Mouse (Mus musculus) embryonic facial prominence, embryonic 10.5 days (tissue): ENCODE measurements at regions not wholly inside any gene's neighbourhood (a gene's known extent, or its start where the extent isn't known, plus 50 kb on each side); places are given as distances from the start of the nearest gene placed in this dataset.

ENCODE experiments used
- DNase-seq: peaks from one replicate; pipeline ENCODE4 v3.0.0-alpha.2; 2017; ENCODE audit warnings: low spot score
- H3K27ac ChIP-seq: fragments of 300-500 bp; sonication (generic); replicated peaks from 2 replicates; pipeline ENCODE4 v1.5.1; 2016; ENCODE audit warnings: mild to moderate bottlenecking
- H3K27me3 ChIP-seq: fragments of 300-500 bp; sonication (generic); replicated peaks from 2 replicates; pipeline ENCODE4 v1.6.1; 2016; ENCODE audit warnings: low read depth, mild to moderate bottlenecking; ENCODE audit not compliant: poor library complexity, severe bottlenecking
- H3K36me3 ChIP-seq: fragments of 300-500 bp; sonication (generic); replicated peaks from 2 replicates; pipeline ENCODE4 v1.6.1; 2016; ENCODE audit warnings: mild to moderate bottlenecking, moderate library complexity
- H3K4me1 ChIP-seq: fragments of 300-500 bp; sonication (generic); 2 replicates; pipeline ENCODE4 v1.6.1; 2016
- H3K4me3 ChIP-seq: fragments of 300-500 bp; sonication (generic); 2 replicates; pipeline ENCODE4 v1.5.1; 2016; ENCODE audit warnings: mild to moderate bottlenecking, moderate library complexity
- H3K9me3 ChIP-seq: fragments of 300-500 bp; sonication (generic); 2 replicates; pipeline ENCODE4 v1.6.1; 2016; ENCODE audit warnings: mild to moderate bottlenecking
- WGBS: fragments of 180-500 bp; shearing (Covaris S2); methylation state at CpG from one replicate; pipeline ENCODE4 v1.1.7; 2016; 5-methylcytosine and 5-hydroxymethylcytosine counted together

DNA sequence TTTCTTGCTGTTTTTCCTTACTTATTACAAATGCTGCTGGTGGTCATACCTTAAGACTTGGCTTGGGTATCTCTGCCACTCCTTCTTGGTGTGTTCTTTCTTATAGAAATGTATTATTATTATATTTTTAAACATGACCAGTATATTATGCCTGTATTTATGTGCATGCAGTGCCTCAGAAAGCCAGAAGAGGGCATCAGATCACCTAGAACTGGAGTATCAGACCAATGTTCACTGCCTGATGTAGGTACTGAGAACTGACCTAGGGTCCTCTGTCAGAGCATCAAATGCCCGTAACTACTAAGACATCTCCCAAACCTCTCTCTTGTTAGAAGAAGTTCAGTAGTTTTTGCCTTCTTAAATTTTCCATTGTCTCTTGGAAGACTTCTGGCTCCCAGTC lies 380.7 kb downstream of the Zfp619 start:
- 96% methylated on average over 1 of the region's 1 CpGs for WGBS
- Histone ChIP-seq H3K27ac (no peak overlapping the region), H3K36me3 (no peaks in the 10 kb centered on the region), H3K9me3 (no peaks in the 10 kb centered on the region), H3K4me1 (no peaks in the 10 kb centered on the region), H3K27me3 (no peaks in the 10 kb centered on the region), H3K4me3 (no peak overlapping the region)
- DNase-seq: no peak

DNA sequence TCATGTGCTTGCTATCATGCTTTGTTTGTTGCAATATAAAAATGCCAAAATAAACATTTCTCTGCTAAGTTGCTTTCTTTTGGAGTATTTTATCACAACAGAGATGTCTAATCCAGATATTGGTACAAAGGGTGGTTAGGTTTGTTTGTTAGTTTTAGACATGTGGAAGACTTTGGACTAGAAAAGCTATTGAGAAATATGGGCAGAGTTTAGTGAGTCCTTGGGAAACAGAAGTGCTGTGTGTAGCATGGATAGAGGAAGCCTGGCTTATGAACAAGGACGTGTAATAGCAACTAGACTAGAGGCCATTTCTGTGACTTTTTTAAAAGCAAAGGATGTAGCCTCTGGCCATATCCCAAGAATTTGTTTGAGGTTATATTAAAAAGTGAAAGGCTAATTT lies 416.4 kb downstream of the Zfp619 start:
- Histone ChIP-seq H3K27ac (no peak overlapping the region), H3K9me3 (no peaks in the 10 kb centered on the region), H3K4me3 (no peak overlapping the region), H3K27me3 (no peaks in the 10 kb centered on the region), H3K4me1 (no peaks in the 10 kb centered on the region), H3K36me3 (no peaks in the 10 kb centered on the region)
- no peak for DNase-seq
- WGBS: 70% methylated on average over 1 of the region's 1 CpGs

DNA sequence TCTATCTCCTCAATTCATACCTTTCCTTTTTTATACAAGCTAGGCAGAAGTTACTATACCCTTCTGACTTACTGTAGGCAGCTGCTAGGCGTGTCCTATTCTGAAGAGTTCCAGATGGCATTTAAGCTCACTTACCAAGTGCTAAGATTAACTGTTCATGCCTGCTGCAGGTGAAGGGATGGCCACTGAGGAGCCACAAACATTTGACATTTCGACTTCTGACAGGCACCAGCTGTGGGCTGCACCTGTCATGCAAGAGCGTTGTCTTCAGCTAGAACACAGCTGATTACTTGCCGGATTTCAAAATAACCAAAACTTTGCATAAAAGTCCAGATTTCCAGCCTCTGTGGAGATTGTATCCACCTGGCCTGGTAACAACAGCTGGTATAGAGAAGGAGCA lies 419.7 kb downstream of the Zfp619 start:
- Histone ChIP-seq H3K9me3 (no peaks in the 10 kb centered on the region), H3K27me3 (no peaks in the 10 kb centered on the region), H3K36me3 (no peaks in the 10 kb centered on the region), H3K4me1 (no peaks in the 10 kb centered on the region), H3K4me3 (no peak overlapping the region), H3K27ac (no peak overlapping the region)
- no peak for DNase-seq
- WGBS: 82% methylated on average over 4 of the region's 4 CpGs

DNA sequence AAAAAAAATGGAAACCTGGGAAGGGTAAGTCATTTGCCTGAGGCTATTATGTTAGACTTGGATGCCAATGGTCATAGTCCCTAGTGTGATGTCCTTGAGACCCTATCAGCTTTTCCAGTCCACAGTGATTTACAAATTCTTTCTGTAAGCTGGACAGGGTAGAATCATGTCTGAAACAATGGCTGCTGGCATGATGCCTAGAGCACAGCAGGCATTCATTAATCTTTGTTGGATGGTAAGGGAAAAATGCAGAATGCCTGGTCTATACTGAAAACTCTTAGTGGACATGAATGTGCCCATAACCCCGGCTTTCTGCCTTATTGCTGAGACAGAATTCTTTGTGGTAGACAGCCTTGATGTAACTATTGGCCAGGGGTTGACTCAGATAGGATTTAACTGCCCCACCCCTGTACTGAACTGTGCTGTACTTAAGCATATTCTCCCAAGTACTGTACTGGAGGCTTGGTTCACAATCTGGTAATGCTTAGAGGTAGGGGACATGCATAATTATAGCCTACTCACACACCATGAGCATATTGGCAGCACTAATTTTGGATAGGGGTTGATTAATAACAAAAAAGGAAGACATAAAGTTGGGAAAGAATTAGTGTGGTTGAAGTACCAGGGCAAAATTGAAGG lies 424.8 kb downstream of the Zfp619 start:
- Histone ChIP-seq H3K9me3 (no peaks in the 10 kb centered on the region), H3K27ac (no peak overlapping the region), H3K4me3 (no peak overlapping the region), H3K27me3 (no peaks in the 10 kb centered on the region), H3K36me3 (no peaks in the 10 kb centered on the region), H3K4me1 (no peaks in the 10 kb centered on the region)
- DNase-seq: no peak
- WGBS: 74% methylated on average over 1 of the region's 1 CpGs

DNA sequence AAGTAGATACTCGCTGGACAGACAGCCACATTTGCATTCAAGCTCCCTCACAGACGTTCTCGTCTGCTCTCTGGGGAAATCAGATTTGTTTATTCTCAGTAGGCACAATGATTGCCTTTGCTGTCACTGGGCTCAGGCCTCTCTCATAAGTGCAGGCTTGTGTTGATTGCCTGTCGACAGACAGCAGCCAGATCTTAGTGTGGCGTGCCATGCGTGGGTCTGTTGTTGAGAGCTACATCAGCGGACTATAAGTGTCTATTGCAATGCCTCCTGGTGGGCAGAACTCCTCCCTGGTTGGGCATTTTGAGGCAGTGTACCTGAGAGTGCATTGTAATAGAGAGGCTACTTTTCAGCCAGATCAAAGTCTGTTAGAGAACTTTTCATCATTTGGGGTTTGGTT lies 436.5 kb downstream of the Zfp619 start:
- WGBS: 64% methylated on average over 7 of the region's 7 CpGs
- no peaks in the 10 kb centered on the region for H3K4me1 ChIP-seq
- H3K4me3 ChIP-seq: no peak overlapping the region
- no peak for DNase-seq
- H3K36me3 ChIP-seq: no peaks in the 10 kb centered on the region
- H3K9me3 ChIP-seq: no peaks in the 10 kb centered on the region
- no peak overlapping the region for H3K27ac ChIP-seq
- H3K27me3 ChIP-seq: no peaks in the 10 kb centered on the region

DNA sequence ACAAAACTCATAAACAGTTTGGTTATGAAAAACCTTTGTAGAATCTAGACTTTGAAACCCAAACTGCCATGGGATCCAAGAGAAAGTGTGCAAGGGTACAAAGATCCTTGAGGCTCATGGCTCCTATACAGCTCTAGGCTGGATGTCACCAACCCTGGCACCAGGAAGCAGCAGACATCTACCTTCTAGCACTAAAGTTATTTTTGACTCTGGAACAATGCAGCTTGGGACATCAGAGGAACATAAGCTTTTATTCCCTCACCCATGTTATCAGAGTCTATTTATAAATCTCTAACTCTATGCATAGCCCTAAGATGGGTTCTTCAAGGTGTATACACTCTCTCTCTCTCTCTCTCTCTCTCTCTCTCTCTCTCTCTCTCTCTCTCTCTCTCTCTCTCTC lies 437.4 kb downstream of the Zfp619 start:
- no peak overlapping the region for H3K4me3 ChIP-seq
- no peak overlapping the region for H3K27ac ChIP-seq
- no peak for DNase-seq
- no peaks in the 10 kb centered on the region for H3K36me3 ChIP-seq
- no peaks in the 10 kb centered on the region for H3K9me3 ChIP-seq
- H3K4me1 ChIP-seq: no peaks in the 10 kb centered on the region
- H3K27me3 ChIP-seq: no peaks in the 10 kb centered on the region

DNA sequence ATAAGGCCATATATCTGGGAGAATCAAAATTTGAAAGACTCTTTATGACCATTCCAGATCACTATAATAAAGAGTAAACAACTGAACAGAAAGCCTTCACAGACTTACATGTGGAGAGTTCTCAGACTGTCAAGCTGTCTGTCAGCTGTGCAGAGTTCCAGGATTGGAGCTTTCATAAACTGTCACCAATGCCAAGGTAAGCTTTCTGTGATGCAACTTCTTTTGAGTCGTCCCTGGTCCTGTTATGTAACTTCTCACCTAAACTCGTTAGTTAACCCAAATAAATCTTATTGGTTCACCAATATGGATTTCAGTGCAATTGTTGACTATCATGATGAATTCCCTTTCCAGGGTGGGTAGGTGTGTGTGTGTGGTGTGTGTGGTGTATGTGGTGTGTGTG lies 460.6 kb downstream of the Zfp619 start:
- no peaks in the 10 kb centered on the region for H3K27me3 ChIP-seq
- 79% methylated on average over 2 of the region's 2 CpGs for WGBS
- no peaks in the 10 kb centered on the region for H3K36me3 ChIP-seq
- no peak overlapping the region for H3K4me3 ChIP-seq
- no peak overlapping the region for H3K27ac ChIP-seq
- no peaks in the 10 kb centered on the region for H3K4me1 ChIP-seq
- no peak for DNase-seq
- H3K9me3 ChIP-seq: no peaks in the 10 kb centered on the region

DNA sequence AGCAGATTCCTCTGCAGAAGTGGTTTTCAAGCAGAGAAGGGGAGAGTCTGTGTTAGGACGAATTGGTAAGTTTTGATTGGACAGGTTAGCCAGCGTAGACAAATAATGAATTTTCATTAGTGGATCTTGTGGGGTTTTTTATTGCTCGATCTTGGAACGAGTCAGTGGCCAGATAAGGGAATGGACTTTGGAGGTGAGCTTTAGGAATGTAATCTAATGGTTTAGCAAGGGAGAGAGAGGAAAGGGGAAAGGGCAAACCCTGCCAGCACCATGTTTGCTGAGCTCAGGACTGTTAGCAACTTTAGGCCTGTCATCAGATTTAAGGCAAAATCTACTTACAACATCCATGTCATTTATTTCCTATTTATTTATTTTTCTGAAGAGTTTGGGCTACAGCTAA lies 464.1 kb downstream of the Zfp619 start:
- no peak for DNase-seq
- Histone ChIP-seq H3K27ac (no peak overlapping the region), H3K4me3 (no peak overlapping the region), H3K9me3 (no peaks in the 10 kb centered on the region), H3K36me3 (no peaks in the 10 kb centered on the region), H3K27me3 (no peaks in the 10 kb centered on the region), H3K4me1 (no peaks in the 10 kb centered on the region)
- WGBS: 86% methylated on average over 4 of the region's 4 CpGs
